Mouse (Mus musculus) thymus, postnatal 0 days (tissue): ENCODE data around the gene Ypel3. TPM values are rescaled to one million over a fixed set of nuclear protein-coding genes. Genes with fewer than 3 reads are reported as not detected.
A peak's percentile ranks its signal among the peaks of the same experiment; 100 is the strongest.
"Not testable (repeated sequence)": the region's sequence is repeated elsewhere in the genome, so short reads cannot be mapped to it uniquely, and the experiment has no call there.

Experiments
- DNase-seq: peaks from one replicate; pipeline ENCODE4 v3.0.0-alpha.2; 2015; ENCODE audit warnings: low spot score
- polyA plus RNA-seq: library from polyadenylated mRNA; unstranded; fragments of >200 nt; fragmentation: Nextera tagmentation; extraction: Ambion mirVana; gene quantifications from 2 replicates; pipeline ENCODE4 v1.2.1, GENCODE M21; 2015

Ypel3 gene
- polyA plus RNA-seq, 1 experiment from 2014 or later = 180 TPM

GRCm38 (mm10) chr7:126766201-126766600 is 10.6 kb upstream of the Ypel3 start, which contains the start of gene Gdpd3:
Gene Gdpd3 (plus strand): TSS chr7:126766334.
- no peak for DNase-seq

GRCm38 (mm10) chr7:126767001-126767400 is 9.8 kb upstream of the Ypel3 start:
- no peak for DNase-seq

GRCm38 (mm10) chr7:126770784-126771183 is 6.0 kb upstream of the Ypel3 start:
- no peak for DNase-seq

- no peak for DNase-seq
Measured at GRCm38 (mm10) chr7:126773351-126773750, 3.4 kb upstream of the Ypel3 start.

- no peak for DNase-seq
Measured at GRCm38 (mm10) chr7:126774463-126774862, 2.3 kb upstream of the Ypel3 start.

- no peak for DNase-seq
Measured at GRCm38 (mm10) chr7:126775185-126775977, 1.4 kb upstream of the Ypel3 start.

- no peak for DNase-seq
Measured at GRCm38 (mm10) chr7:126775978-126776234, 849 bp upstream of the Ypel3 start.

- DNase-seq = peak; percentile 12
Measured at GRCm38 (mm10) chr7:126777476-126777875, 721 bp downstream of the Ypel3 start.

- no peak for DNase-seq
Measured at GRCm38 (mm10) chr7:126778147-126778546, 1.4 kb downstream of the Ypel3 start.

- DNase-seq = not testable (repeated sequence)
Measured at GRCm38 (mm10) chr7:126779101-126779500, 2.3 kb downstream of the Ypel3 start.

- peak; percentile 86 for DNase-seq
Measured at GRCm38 (mm10) chr7:126779983-126780970, 3.5 kb downstream of the Ypel3 start.

- DNase-seq = peak; percentile 11
Measured at GRCm38 (mm10) chr7:126780971-126781635, 4.3 kb downstream of the Ypel3 start, which contains the start of gene Tbx6. Gene Tbx6 (plus strand): TSS chr7:126781483.

GRCm38 (mm10) chr7:126781661-126782370 is 5.1 kb downstream of the Ypel3 start:
- DNase-seq = no peak

GRCm38 (mm10) chr7:126782693-126783092 is 5.9 kb downstream of the Ypel3 start:
- no peak for DNase-seq

GRCm38 (mm10) chr7:126784469-126784868 is 7.7 kb downstream of the Ypel3 start:
- DNase-seq = no peak

GRCm38 (mm10) chr7:126785056-126785455 is 8.3 kb downstream of the Ypel3 start:
- no peak for DNase-seq

- DNase-seq = no peak
Measured at GRCm38 (mm10) chr7:126786142-126786541, 9.4 kb downstream of the Ypel3 start.

- no peak for DNase-seq
Measured at GRCm38 (mm10) chr7:126789141-126789540, 12.4 kb downstream of the Ypel3 start.

GRCm38 (mm10) chr7:126791851-126792720 is 15.3 kb downstream of the Ypel3 start, which contains the start of gene Ppp4c:
Gene Ppp4c (minus strand): TSS chr7:126792496.
- DNase-seq = peak; percentile 99
